Comparison of ENCODE assay signal across 7 mouse cellular contexts in genomic region chr2:25402972-25403601, GRCm38 (mm10). TPM values are rescaled to one million over a fixed set of nuclear protein-coding genes. Genes with fewer than 3 reads are reported as not detected.
DNase-seq lines count a peak whose midpoint lies in the region; ATAC-seq lines count a peak whose summit lies in the region.

No protein-coding gene starts in this region.

- H3K27me3 ChIP-seq in embryonic facial prominence, embryonic 12.5 days, result peaks cover 72% of the 10 kb centered on the region
- peaks cover 98% of the 10 kb centered on the region for H3K27me3 ChIP-seq in heart, embryonic 10.5 days (ENCODE audit: insufficient read depth, poor library complexity, severe bottlenecking)
- H3K27me3 ChIP-seq in limb, embryonic 10.5 days (ENCODE audit: low read depth, poor library complexity, severe bottlenecking), result peaks cover 86% of the 10 kb centered on the region
- peaks cover 27% of the 10 kb centered on the region for H3K27me3 ChIP-seq in midbrain, embryonic 14.5 days (ENCODE audit: control insufficient read depth, insufficient read depth, low read length)
- H3K27me3 ChIP-seq in stomach, embryonic 15.5 days (replicated peaks), result peaks cover 54% of the 10 kb centered on the region

- H3K9ac ChIP-seq in embryonic facial prominence, embryonic 12.5 days, result peak overlapping the region; percentile 63
- peak overlapping the region; percentile 99 for H3K9ac ChIP-seq in midbrain, embryonic 14.5 days (replicated peaks; ENCODE audit: low read length)
- peak overlapping the region; percentile 46 for H3K9ac ChIP-seq in stomach, embryonic 15.5 days

- H3K4me1 ChIP-seq in embryonic facial prominence, embryonic 12.5 days, result 0 out of 2 replicates have a peak, but pooled peaks cover 5% of the 10 kb centered on the region
- H3K4me1 ChIP-seq in heart, embryonic 10.5 days, result peaks cover 15% of the 10 kb centered on the region
- H3K4me1 ChIP-seq in limb, embryonic 10.5 days, result peaks cover 7% of the 10 kb centered on the region
- peaks cover 26% of the 10 kb centered on the region for H3K4me1 ChIP-seq in midbrain, embryonic 14.5 days (ENCODE audit: control insufficient read depth, insufficient read depth, low read length)
- peaks cover 9% of the 10 kb centered on the region for H3K4me1 ChIP-seq in stomach, embryonic 15.5 days

- peak; percentile 78 for DNase-seq in adrenal gland, postnatal 25 days
- DNase-seq in heart, embryonic 10.5 days (ENCODE audit: low spot score), result no peak
- DNase-seq in kidney, adult 9 months, result peak; percentile 54
- DNase-seq in limb, embryonic 10.5 days (ENCODE audit: low spot score), result peak; percentile 44
- peak; percentile 92 for DNase-seq in midbrain, embryonic 14.5 days

- H3K27ac ChIP-seq in embryonic facial prominence, embryonic 12.5 days, result peak overlapping the region; percentile 23; the same call in 1 of the 2 replicates
- no peak overlapping the region; the same call in 1 of the 2 replicates for H3K27ac ChIP-seq in heart, embryonic 10.5 days
- H3K27ac ChIP-seq in limb, embryonic 10.5 days, result no peak overlapping the region
- H3K27ac ChIP-seq in midbrain, embryonic 14.5 days (replicated peaks; ENCODE audit: low read depth, low read length), result peak overlapping the region; percentile 93
- H3K27ac ChIP-seq in stomach, embryonic 15.5 days, result no peak overlapping the region

- 2% methylated on average over 54 of the region's 54 CpGs for WGBS in embryonic facial prominence, embryonic 12.5 days
- WGBS in heart, embryonic 10.5 days, result 2% methylated on average over 54 of the region's 54 CpGs
- WGBS in limb, embryonic 10.5 days, result 2% methylated on average over 54 of the region's 54 CpGs
- under 1% methylated on average over 49 of the region's 54 CpGs for WGBS in midbrain, embryonic 14.5 days
- 2% methylated on average over 54 of the region's 54 CpGs for WGBS in stomach, embryonic 15.5 days

- ATAC-seq in embryonic facial prominence, embryonic 12.5 days (ENCODE audit: insufficient number of reproducible peaks, insufficient read depth, low FRiP score, low TSS enrichment), result no peak
- ATAC-seq in midbrain, embryonic 14.5 days (ENCODE audit: low FRiP score, low TSS enrichment), result peak; percentile 85
- ATAC-seq in stomach, embryonic 15.5 days (ENCODE audit: insufficient read depth, low FRiP score, low read depth), result peak; percentile 40; the same call in 1 of the 2 replicates

- no peaks in the 10 kb centered on the region for H3K36me3 ChIP-seq in embryonic facial prominence, embryonic 12.5 days
- H3K36me3 ChIP-seq in heart, embryonic 10.5 days, result no peaks in the 10 kb centered on the region
- no peaks in the 10 kb centered on the region for H3K36me3 ChIP-seq in limb, embryonic 10.5 days
- peaks cover 19% of the 10 kb centered on the region for H3K36me3 ChIP-seq in midbrain, embryonic 14.5 days (ENCODE audit: control insufficient read depth, insufficient read depth, low read length)
- no peaks in the 10 kb centered on the region for H3K36me3 ChIP-seq in stomach, embryonic 15.5 days

- H3K4me3 ChIP-seq in embryonic facial prominence, embryonic 12.5 days, result peak overlapping the region; percentile 62
- H3K4me3 ChIP-seq in heart, embryonic 10.5 days, result peak overlapping the region; percentile 66
- peak overlapping the region; percentile 58 for H3K4me3 ChIP-seq in limb, embryonic 10.5 days
- H3K4me3 ChIP-seq in midbrain, embryonic 14.5 days (replicated peaks; ENCODE audit: low read depth, low read length), result peak overlapping the region; percentile 98
- H3K4me3 ChIP-seq in stomach, embryonic 15.5 days (replicated peaks), result peak overlapping the region; percentile 67

- peak overlapping the region; percentile 79 for H3K4me2 ChIP-seq in embryonic facial prominence, embryonic 12.5 days (replicated peaks)
- H3K4me2 ChIP-seq in midbrain, embryonic 14.5 days (ENCODE audit: low read length), result peak overlapping the region; percentile 72
- peak overlapping the region; percentile 89 for H3K4me2 ChIP-seq in stomach, embryonic 15.5 days

- no peaks in the 10 kb centered on the region for H3K9me3 ChIP-seq in embryonic facial prominence, embryonic 12.5 days
- no peaks in the 10 kb centered on the region for H3K9me3 ChIP-seq in heart, embryonic 10.5 days
- no peaks in the 10 kb centered on the region for H3K9me3 ChIP-seq in limb, embryonic 10.5 days (replicated peaks)
- no peaks in the 10 kb centered on the region for H3K9me3 ChIP-seq in midbrain, embryonic 14.5 days (ENCODE audit: control insufficient read depth, low read length)
- H3K9me3 ChIP-seq in stomach, embryonic 15.5 days, result no peaks in the 10 kb centered on the region

RNA-seq across cellular contexts. Expression of gene Npdc1, which starts 3.9 kb away (rescaled TPM):
- total RNA-seq in adrenal gland, postnatal 25 days (2021), result 120 and 134 TPM in 2 replicates
- 47.7 and 60.0 TPM in 2 replicates for polyA plus RNA-seq in embryonic facial prominence, embryonic 12.5 days (2016; fragmentation: Nextera tagmentation; extraction: Ambion mirVana)
- 14.6 and 16.5 TPM in 2 replicates for polyA plus RNA-seq in heart, embryonic 10.5 days (2016; fragmentation: Nextera tagmentation; extraction: Ambion mirVana)
- polyA plus RNA-seq in limb, embryonic 10.5 days (2016; fragmentation: Nextera tagmentation; extraction: Ambion mirVana), result 5.7 and 8.1 TPM in 2 replicates
- polyA plus RNA-seq in midbrain, embryonic 14.5 days (2014; fragmentation: Nextera tagmentation; extraction: Ambion mirVana), result 374 and 422 TPM in 2 replicates
- polyA plus RNA-seq in stomach, embryonic 15.5 days (2015; fragmentation: Nextera tagmentation; extraction: Ambion mirVana), result 47.0 and 49.6 TPM in 2 replicates

RNA-seq across cellular contexts. Expression of gene Entpd2, which starts 7.4 kb away (rescaled TPM):
- 2.4 and 3.7 TPM in 2 replicates for total RNA-seq in adrenal gland, postnatal 25 days (2021)
- 0.41 and 0.42 TPM in 2 replicates for polyA plus RNA-seq in embryonic facial prominence, embryonic 12.5 days (2016; fragmentation: Nextera tagmentation; extraction: Ambion mirVana)
- not detected in 2 replicates for polyA plus RNA-seq in heart, embryonic 10.5 days (2016; fragmentation: Nextera tagmentation; extraction: Ambion mirVana)
- polyA plus RNA-seq in limb, embryonic 10.5 days (2016; fragmentation: Nextera tagmentation; extraction: Ambion mirVana), result 0.19 TPM in 1 of 2 replicates, not detected in the other
- polyA plus RNA-seq in midbrain, embryonic 14.5 days (2014; fragmentation: Nextera tagmentation; extraction: Ambion mirVana), result 2.0 and 2.1 TPM in 2 replicates
- 10.1 and 13.0 TPM in 2 replicates for polyA plus RNA-seq in stomach, embryonic 15.5 days (2015; fragmentation: Nextera tagmentation; extraction: Ambion mirVana)

RNA-seq across cellular contexts. Expression of gene Fut7, which starts 20.0 kb away (rescaled TPM):
- total RNA-seq in adrenal gland, postnatal 25 days (2021), result not detected in 2 replicates
- polyA plus RNA-seq in embryonic facial prominence, embryonic 12.5 days (2016; fragmentation: Nextera tagmentation; extraction: Ambion mirVana), result not detected in 2 replicates
- polyA plus RNA-seq in heart, embryonic 10.5 days (2016; fragmentation: Nextera tagmentation; extraction: Ambion mirVana), result not detected in 2 replicates
- not detected in 2 replicates for polyA plus RNA-seq in limb, embryonic 10.5 days (2016; fragmentation: Nextera tagmentation; extraction: Ambion mirVana)
- polyA plus RNA-seq in midbrain, embryonic 14.5 days (2014; fragmentation: Nextera tagmentation; extraction: Ambion mirVana), result 0.17 and 0.26 TPM in 2 replicates
- 0.17 and 0.30 TPM in 2 replicates for polyA plus RNA-seq in stomach, embryonic 15.5 days (2015; fragmentation: Nextera tagmentation; extraction: Ambion mirVana)

RNA-seq across cellular contexts. Expression of gene Abca2, which starts 25.4 kb away (rescaled TPM):
- 24.9 and 40.5 TPM in 2 replicates for total RNA-seq in adrenal gland, postnatal 25 days (2021)
- 4.8 and 5.2 TPM in 2 replicates for polyA plus RNA-seq in embryonic facial prominence, embryonic 12.5 days (2016; fragmentation: Nextera tagmentation; extraction: Ambion mirVana)
- 3.5 and 4.7 TPM in 2 replicates for polyA plus RNA-seq in heart, embryonic 10.5 days (2016; fragmentation: Nextera tagmentation; extraction: Ambion mirVana)
- 2.8 and 4.4 TPM in 2 replicates for polyA plus RNA-seq in limb, embryonic 10.5 days (2016; fragmentation: Nextera tagmentation; extraction: Ambion mirVana)
- 16.9 and 17.7 TPM in 2 replicates for polyA plus RNA-seq in midbrain, embryonic 14.5 days (2014; fragmentation: Nextera tagmentation; extraction: Ambion mirVana)
- 3.9 and 4.8 TPM in 2 replicates for polyA plus RNA-seq in stomach, embryonic 15.5 days (2015; fragmentation: Nextera tagmentation; extraction: Ambion mirVana)

RNA-seq across cellular contexts. Expression of gene Sapcd2, which starts 31.0 kb away (rescaled TPM):
- 1.6 and 2.1 TPM in 2 replicates for total RNA-seq in adrenal gland, postnatal 25 days (2021)
- 51.4 and 51.6 TPM in 2 replicates for polyA plus RNA-seq in embryonic facial prominence, embryonic 12.5 days (2016; fragmentation: Nextera tagmentation; extraction: Ambion mirVana)
- polyA plus RNA-seq in heart, embryonic 10.5 days (2016; fragmentation: Nextera tagmentation; extraction: Ambion mirVana), result 26.8 and 31.8 TPM in 2 replicates
- polyA plus RNA-seq in limb, embryonic 10.5 days (2016; fragmentation: Nextera tagmentation; extraction: Ambion mirVana), result 88.3 and 88.7 TPM in 2 replicates
- 13.0 and 15.4 TPM in 2 replicates for polyA plus RNA-seq in midbrain, embryonic 14.5 days (2014; fragmentation: Nextera tagmentation; extraction: Ambion mirVana)
- 37.6 and 41.7 TPM in 2 replicates for polyA plus RNA-seq in stomach, embryonic 15.5 days (2015; fragmentation: Nextera tagmentation; extraction: Ambion mirVana)

Comparison
In these comparisons a context has a peak if more than half of its experiments do, and no peak if none do; other contexts are left out.
1. H3K27ac ChIP-seq: peak in embryonic facial prominence, embryonic 12.5 days (single experiment) and midbrain, embryonic 14.5 days (single experiment); none in heart, embryonic 10.5 days (single experiment), limb, embryonic 10.5 days (single experiment) and stomach, embryonic 15.5 days (single experiment).
2. H3K9ac ChIP-seq: peak in every context shown above with its lines; median percentile 99 in midbrain, embryonic 14.5 days; 63 in embryonic facial prominence, embryonic 12.5 days; 46 in stomach, embryonic 15.5 days.
3. Peak in every context shown above with its lines, with median percentiles within 50 percentile points of each other: H3K4me2 ChIP-seq and H3K4me3 ChIP-seq.